Mouse (Mus musculus) megakaryocyte, embryonic 14.5 days (primary cell): ENCODE measurements around the gene Lce3a.

Experiments
- FLI1 ChIP-seq: IDR thresholded peaks from 2 replicates; pipeline ENCODE4 v1.6.1; 2012; ENCODE audit warnings: low read length, inconsistent platforms, mixed read lengths
- GATA1 ChIP-seq: IDR thresholded peaks from 3 replicates; pipeline ENCODE4 v1.6.1; 2012; ENCODE audit warnings: mixed read lengths, low read length, inconsistent platforms, borderline replicate concordance

DNA sequence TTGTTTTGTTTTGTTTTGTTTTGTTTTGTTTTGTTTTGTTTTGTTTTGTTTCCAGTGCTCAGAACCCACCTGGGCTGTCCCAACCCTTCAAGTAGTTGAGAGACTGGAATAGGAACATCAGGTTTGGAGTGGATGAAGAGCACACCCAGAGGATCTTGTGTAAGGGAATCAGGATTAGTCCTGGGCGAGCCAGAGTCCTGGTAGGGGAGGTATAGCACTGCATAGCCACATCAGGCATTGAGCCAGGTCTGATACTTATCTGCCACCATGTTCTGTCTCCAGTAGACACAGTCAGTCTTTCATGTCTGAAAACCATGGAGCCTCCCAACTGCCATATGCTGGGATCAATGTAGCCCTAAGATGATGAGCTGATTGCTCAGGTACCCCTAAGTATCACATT is 31.5 kb downstream of the Lce3a start:
- TF ChIP-seq GATA1 (no peak), FLI1 (no peak)
